Mouse (Mus musculus) hindbrain, embryonic 11.5 days (tissue): ENCODE measurements at regions not wholly inside any gene's neighbourhood (a gene's known extent, or its start where the extent isn't known, plus 50 kb on each side); places are given as distances from the start of the nearest gene placed in this dataset.

Source experiments
- ATAC-seq: fragments of 200-750 bp; cut with Nextera tagmentation; 2 replicates; pipeline ENCODE4 v1.8.0; 2017; ENCODE audit warnings: mild to moderate bottlenecking, moderate TSS enrichment, moderate library complexity; ENCODE audit not compliant: low FRiP score
- DNase-seq: peaks from one replicate; pipeline ENCODE4 v3.0.0-alpha.2; 2015; ENCODE audit warnings: low spot score
- H3K27ac ChIP-seq: fragments of 300-500 bp; sonication (generic); 2 replicates; pipeline ENCODE4 v1.5.1; 2014; ENCODE audit warnings: mild to moderate bottlenecking, low read depth, low read length
- H3K27me3 ChIP-seq: fragments of 300-500 bp; sonication (generic); 2 replicates; pipeline ENCODE4 v1.6.1; 2014; ENCODE audit warnings: mild to moderate bottlenecking, low read length, moderate library complexity, mixed read lengths; ENCODE audit not compliant: control insufficient read depth, insufficient read depth
- H3K36me3 ChIP-seq: fragments of 300-500 bp; sonication (generic); 2 replicates; pipeline ENCODE4 v1.6.1; 2014; ENCODE audit warnings: mild to moderate bottlenecking, low read length, moderate library complexity, mixed read lengths; ENCODE audit not compliant: control insufficient read depth, insufficient read depth
- H3K4me1 ChIP-seq: fragments of 300-500 bp; sonication (generic); replicated peaks from 2 replicates; pipeline ENCODE4 v1.6.1; 2014; ENCODE audit warnings: low read length, mixed read lengths; ENCODE audit not compliant: control insufficient read depth, insufficient read depth
- H3K4me2 ChIP-seq: fragments of 300-500 bp; sonication (generic); replicated peaks from 2 replicates; pipeline ENCODE4 v1.6.1; 2014; ENCODE audit warnings: mild to moderate bottlenecking, low read depth, low read length
- H3K4me3 ChIP-seq: fragments of 300-500 bp; sonication (generic); 2 replicates; pipeline ENCODE4 v1.5.1; 2014; ENCODE audit warnings: low read depth, low read length
- H3K9ac ChIP-seq: fragments of 300-500 bp; sonication (generic); 2 replicates; pipeline ENCODE4 v1.6.1; 2014; ENCODE audit warnings: low read depth, low read length
- H3K9me3 ChIP-seq: fragments of 300-500 bp; sonication (generic); 2 replicates; pipeline ENCODE4 v1.6.1; 2016; ENCODE audit warnings: low read length; ENCODE audit not compliant: control insufficient read depth
- WGBS: fragments of 180-500 bp; shearing (Covaris S2); extraction: QIAGEN DNeasy Blood & Tissue Kit; methylation state at CpG from one replicate; pipeline ENCODE4 v1.1.7; 2014; 5-methylcytosine and 5-hydroxymethylcytosine counted together

DNA sequence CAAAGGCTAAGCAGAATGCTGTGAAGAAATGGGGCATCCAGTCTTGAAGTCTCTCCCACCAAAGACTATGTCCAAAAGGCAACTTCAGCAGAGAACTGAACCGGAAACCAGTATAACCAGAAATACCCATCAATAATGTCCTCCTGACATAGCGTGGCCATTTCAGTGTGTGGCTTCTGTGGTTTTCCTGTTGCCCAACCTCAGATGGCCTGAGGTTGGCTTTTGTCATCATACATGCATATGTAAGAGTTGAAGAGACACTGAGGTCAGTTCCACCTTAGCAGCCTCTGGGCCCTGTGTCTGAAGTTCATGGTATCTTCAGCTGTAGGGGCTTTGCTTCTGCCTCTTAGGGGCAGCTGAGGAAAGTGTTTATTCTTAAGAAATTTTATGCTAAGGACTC lies 98.1 kb upstream of the Rbm19 start:
- no peaks in the 10 kb centered on the region for H3K9me3 ChIP-seq
- ATAC-seq: no peak

DNA sequence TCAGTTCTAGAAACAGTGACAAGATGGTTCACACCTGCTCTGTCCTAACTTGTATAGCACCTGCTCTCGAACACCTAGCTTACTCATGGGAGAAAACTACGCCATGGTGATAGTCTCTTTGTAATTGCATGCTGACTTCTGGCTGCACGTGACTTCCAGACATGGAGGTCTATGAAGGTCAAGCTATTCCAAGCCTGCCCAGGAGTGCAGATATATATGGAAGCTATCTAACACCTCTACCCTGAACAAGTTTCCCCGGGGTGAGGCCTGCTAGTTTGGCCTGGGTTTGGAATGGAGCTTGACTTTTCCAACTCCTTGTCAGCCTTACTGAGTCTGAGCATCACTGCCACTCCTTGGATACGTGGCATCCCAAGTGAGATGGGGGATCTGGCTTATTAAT lies 95.5 kb upstream of the Rbm19 start:
- no peak overlapping the region for H3K4me3 ChIP-seq
- 86% methylated on average over 5 of the region's 5 CpGs for WGBS

More for the DNA sequence above, 98.1 kb upstream of the Rbm19 start:
- H3K4me2 ChIP-seq: no peak overlapping the region
- H3K27me3 ChIP-seq: no peaks in the 10 kb centered on the region
- no peaks in the 10 kb centered on the region for H3K36me3 ChIP-seq
- no peak overlapping the region for H3K27ac ChIP-seq
- H3K4me1 ChIP-seq: no peaks in the 10 kb centered on the region
- WGBS: 93% methylated on average over 2 of the region's 2 CpGs
- no peak overlapping the region for H3K4me3 ChIP-seq
- DNase-seq: no peak
- no peak overlapping the region for H3K9ac ChIP-seq

DNA sequence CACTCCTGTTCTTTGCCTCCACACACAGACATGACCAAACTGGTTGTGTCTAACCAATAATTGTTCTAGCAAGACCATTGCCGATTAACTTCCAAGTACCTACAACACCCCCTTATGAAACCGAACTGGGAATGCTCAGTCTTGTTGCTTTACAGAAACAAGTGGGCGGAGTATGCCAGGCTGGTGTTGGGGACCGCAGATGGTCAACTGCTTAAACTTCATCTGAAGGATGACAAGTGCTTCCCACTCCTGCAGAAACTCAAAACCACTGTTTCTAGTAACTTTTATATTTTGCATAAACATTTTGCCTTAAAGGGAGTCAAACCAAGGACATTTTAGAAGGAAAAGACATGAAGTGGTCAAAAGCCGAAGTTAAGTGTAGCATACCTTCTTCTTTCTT lies 94.0 kb upstream of the Rbm19 start:
- H3K4me1 ChIP-seq: no peaks in the 10 kb centered on the region
- no peak for ATAC-seq
- H3K9me3 ChIP-seq: no peaks in the 10 kb centered on the region
- no peak overlapping the region for H3K27ac ChIP-seq
- H3K9ac ChIP-seq: no peak overlapping the region
- H3K36me3 ChIP-seq: no peaks in the 10 kb centered on the region
- no peak overlapping the region for H3K4me2 ChIP-seq
- no peak for DNase-seq
- WGBS: 92% methylated on average over 5 of the region's 5 CpGs
- H3K4me3 ChIP-seq: no peak overlapping the region
- H3K27me3 ChIP-seq: no peaks in the 10 kb centered on the region

More for the DNA sequence above, 95.5 kb upstream of the Rbm19 start:
- ATAC-seq: no peak
- H3K27ac ChIP-seq: no peak overlapping the region
- no peaks in the 10 kb centered on the region for H3K36me3 ChIP-seq
- no peak overlapping the region for H3K4me2 ChIP-seq
- H3K9me3 ChIP-seq: no peaks in the 10 kb centered on the region
- DNase-seq: no peak
- H3K4me1 ChIP-seq: no peaks in the 10 kb centered on the region
- H3K27me3 ChIP-seq: no peaks in the 10 kb centered on the region
- H3K9ac ChIP-seq: no peak overlapping the region

DNA sequence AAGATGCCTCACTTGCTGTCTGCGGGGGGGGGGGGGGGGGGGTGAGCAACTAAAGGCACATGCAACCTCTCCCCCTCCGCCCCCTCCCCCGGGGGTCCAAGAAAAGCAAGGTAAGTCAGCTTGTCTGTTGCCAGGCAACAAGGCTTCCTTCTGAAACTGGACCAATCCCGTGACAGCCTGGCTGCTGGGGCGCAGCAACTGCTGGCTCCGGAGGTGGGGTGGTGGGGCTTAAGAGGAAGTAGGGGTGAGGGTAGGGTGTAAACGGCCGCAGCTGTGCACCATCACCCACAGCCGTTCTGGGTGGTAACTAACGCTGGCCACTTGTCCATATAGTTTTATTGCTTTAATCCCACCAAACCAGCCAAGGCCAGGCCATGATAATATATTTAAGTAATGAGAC lies 92.2 kb upstream of the Rbm19 start:
- 4% methylated on average over 8 of the region's 10 CpGs for WGBS
- no peaks in the 10 kb centered on the region for H3K36me3 ChIP-seq
- no peak overlapping the region for H3K27ac ChIP-seq
- H3K4me3 ChIP-seq: no peak overlapping the region
- H3K9me3 ChIP-seq: no peaks in the 10 kb centered on the region
- no peaks in the 10 kb centered on the region for H3K4me1 ChIP-seq
- H3K4me2 ChIP-seq: peak overlapping the region; percentile 17; the same call in 1 of the 2 replicates
- no peak for ATAC-seq
- DNase-seq: peak; percentile 41
- no peaks in the 10 kb centered on the region for H3K27me3 ChIP-seq
- H3K9ac ChIP-seq: no peak overlapping the region

DNA sequence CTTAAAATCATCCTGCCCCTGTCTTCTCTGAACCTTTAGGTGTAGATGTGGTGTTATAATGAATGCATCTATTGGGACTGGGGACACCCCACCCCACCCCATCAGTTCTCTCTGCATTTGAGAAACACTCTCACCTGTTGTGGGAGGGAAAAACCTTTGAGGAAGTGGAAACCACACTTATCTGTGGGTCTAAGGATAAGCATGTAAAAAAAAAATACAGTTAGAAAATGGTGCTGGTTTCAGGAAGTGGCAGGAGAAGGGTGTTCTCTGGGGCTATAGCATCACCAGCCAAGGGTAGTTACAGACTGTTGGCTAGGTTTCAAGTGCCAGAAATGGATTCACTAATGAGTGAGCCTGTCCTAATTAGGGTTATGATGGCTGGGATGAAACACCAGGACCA lies 91.1 kb upstream of the Rbm19 start:
- H3K27ac ChIP-seq: no peak overlapping the region
- no peak overlapping the region for H3K4me3 ChIP-seq
- no peak for ATAC-seq
- H3K36me3 ChIP-seq: no peaks in the 10 kb centered on the region
- H3K9me3 ChIP-seq: no peaks in the 10 kb centered on the region
- H3K4me1 ChIP-seq: no peaks in the 10 kb centered on the region
- no peak overlapping the region for H3K4me2 ChIP-seq
- no peak for DNase-seq
- no peak overlapping the region for H3K9ac ChIP-seq
- H3K27me3 ChIP-seq: no peaks in the 10 kb centered on the region

DNA sequence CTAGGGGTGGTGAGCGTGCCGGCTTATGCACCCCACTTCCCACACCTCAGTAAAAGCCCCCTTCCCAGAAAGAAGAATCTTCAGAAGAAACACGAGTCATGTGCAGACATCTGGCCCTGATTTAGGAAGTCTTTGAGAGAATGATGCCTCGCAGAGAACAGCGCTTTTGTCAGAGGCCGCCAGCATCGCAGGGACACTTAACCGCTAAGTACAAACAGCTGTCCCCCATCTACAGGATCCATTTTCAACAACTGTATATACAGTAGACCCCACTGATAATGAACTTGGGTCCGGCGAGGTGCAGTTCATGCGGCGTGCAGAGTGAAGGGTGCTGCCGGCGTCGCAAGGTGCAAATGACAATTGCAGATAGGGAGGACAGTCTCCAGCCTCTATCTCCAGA lies 85.4 kb upstream of the Rbm19 start:
- no peaks in the 10 kb centered on the region for H3K4me1 ChIP-seq
- H3K4me3 ChIP-seq: no peak overlapping the region
- ATAC-seq: no peak
- no peak for DNase-seq
- H3K9ac ChIP-seq: no peak overlapping the region
- H3K9me3 ChIP-seq: no peaks in the 10 kb centered on the region
- no peaks in the 10 kb centered on the region for H3K27me3 ChIP-seq
- WGBS: 74% methylated on average over 15 of the region's 15 CpGs
- no peak overlapping the region for H3K27ac ChIP-seq
- H3K36me3 ChIP-seq: no peaks in the 10 kb centered on the region
- H3K4me2 ChIP-seq: no peak overlapping the region

DNA sequence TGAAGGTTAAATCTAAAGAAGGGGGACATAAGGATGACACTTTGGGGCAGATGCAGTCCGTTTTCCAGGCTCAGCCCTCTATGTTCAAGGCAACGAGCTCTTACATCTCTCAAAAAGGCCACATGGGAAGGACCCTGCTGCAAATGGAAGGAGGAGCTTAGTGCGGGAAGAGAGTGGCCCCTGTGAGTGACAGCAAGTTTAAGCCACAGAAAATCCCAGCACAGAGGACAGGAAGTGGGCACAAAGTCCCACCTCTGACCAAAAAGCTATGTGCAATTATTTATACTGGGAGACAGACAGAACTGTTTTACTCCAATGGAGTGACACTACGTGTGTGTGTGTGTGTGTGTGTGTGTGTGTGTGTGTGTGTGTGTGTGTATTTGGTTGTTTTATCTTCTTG lies 84.7 kb upstream of the Rbm19 start:
- Histone ChIP-seq H3K27me3 (no peaks in the 10 kb centered on the region), H3K4me2 (no peak overlapping the region), H3K9ac (no peak overlapping the region), H3K4me3 (no peak overlapping the region), H3K4me1 (no peaks in the 10 kb centered on the region), H3K9me3 (no peaks in the 10 kb centered on the region), H3K27ac (no peak overlapping the region), H3K36me3 (no peaks in the 10 kb centered on the region)
- no peak for ATAC-seq
- DNase-seq: no peak
- 75% methylated on average over 4 of the region's 4 CpGs for WGBS

DNA sequence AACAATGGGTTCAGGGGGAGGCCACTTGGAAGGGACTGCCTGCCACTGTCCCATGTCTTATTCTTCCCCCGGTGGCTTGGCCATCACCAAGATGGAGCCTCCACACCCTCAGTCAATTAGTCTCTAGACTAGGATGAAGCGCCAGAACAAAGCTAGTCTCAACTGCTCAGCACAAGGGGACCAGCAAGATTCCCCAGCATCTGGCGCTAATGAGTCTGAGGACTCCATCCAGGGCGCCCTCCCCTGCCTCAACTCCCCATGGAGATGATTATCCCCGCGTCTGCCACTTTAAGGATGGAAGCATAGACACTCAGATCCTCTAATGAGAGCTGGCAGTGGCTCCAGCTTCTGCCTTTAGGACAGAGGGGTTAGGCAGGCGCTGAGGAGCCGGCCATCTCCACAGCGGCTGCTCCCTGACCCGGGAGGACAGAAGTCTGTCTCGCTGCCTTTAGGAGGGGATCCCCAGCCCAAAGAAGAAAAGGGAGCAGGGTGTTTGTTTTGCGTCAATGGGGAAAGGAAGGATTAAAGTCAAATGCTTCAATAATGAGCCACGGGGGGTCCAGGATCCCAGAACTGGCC lies 81.7 kb upstream of the Rbm19 start:
- Histone ChIP-seq H3K27me3 (no peaks in the 10 kb centered on the region), H3K36me3 (no peaks in the 10 kb centered on the region), H3K9me3 (no peaks in the 10 kb centered on the region), H3K4me2 (no peak overlapping the region), H3K9ac (no peak overlapping the region), H3K4me3 (no peak overlapping the region), H3K4me1 (no peaks in the 10 kb centered on the region), H3K27ac (no peak overlapping the region)
- ATAC-seq (no peak), DNase-seq (no peak)
- WGBS: 11% methylated on average over 13 of the region's 13 CpGs

DNA sequence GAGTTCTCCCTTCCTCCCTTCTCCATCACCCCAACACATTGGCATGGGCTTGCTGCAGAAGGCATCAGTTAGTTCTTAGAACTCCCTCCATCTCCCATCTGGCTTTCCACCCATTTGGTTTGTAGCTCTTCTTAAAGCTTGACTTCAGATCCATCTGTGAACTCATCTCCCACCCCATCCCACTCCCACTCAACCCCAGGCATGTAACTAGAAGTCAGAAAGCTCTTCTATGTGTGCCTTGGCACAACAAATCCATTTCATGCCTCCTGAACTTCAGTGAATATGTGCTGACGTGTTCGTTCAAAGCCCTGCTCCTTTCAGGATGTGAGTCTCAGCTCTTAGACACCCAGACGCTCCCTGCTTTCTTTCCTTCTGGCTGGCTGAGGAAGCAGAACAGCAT lies 81.0 kb upstream of the Rbm19 start:
- H3K9ac ChIP-seq: no peak overlapping the region
- DNase-seq (no peak), ATAC-seq (no peak)
- no peaks in the 10 kb centered on the region for H3K27me3 ChIP-seq
- no peak overlapping the region for H3K4me2 ChIP-seq
- H3K9me3 ChIP-seq: no peaks in the 10 kb centered on the region
- no peak overlapping the region for H3K27ac ChIP-seq
- H3K4me1 ChIP-seq: no peaks in the 10 kb centered on the region
- 89% methylated on average over 3 of the region's 3 CpGs for WGBS
- H3K4me3 ChIP-seq: no peak overlapping the region
- no peaks in the 10 kb centered on the region for H3K36me3 ChIP-seq
